Mouse (Mus musculus): ENCODE results near the gene Pla2g1b. TPM values are rescaled to one million over a fixed set of nuclear protein-coding genes. Genes with fewer than 3 reads are reported as not detected.

Pla2g1b gene
- polyA plus RNA-seq, 1 experiment, result not detected

- Histone ChIP-seq H3ac (ENCODE audit: control insufficient read depth, insufficient read length) (no peak overlapping the region), H3K79me2 (ENCODE audit: control insufficient read depth, insufficient read depth) (no peaks in the 10 kb centered on the region), H3K4me3 (peak overlapping the region; percentile 14), H3K4me2 (ENCODE audit: low read depth) (peak overlapping the region; percentile 55), H3K36me3 (ENCODE audit: control insufficient read depth, insufficient read depth) (no peaks in the 10 kb centered on the region), H3K27me3 (ENCODE audit: control insufficient read depth, insufficient read depth, insufficient read length) (peaks cover 46% of the 10 kb centered on the region)
- TF ChIP-seq SRF (IDR thresholded peaks at IDR 0.05; ENCODE audit: control insufficient read depth, insufficient read length, low read depth), result no peak
- TF ChIP-seq REST (IDR thresholded peaks at IDR 0.05; ENCODE audit: insufficient read depth, insufficient read length), result no peak
- TF ChIP-seq MYOD1 (IDR thresholded peaks at IDR 0.05; ENCODE audit: control insufficient read depth in 1 of 3, insufficient read length in 2 of 3, low read depth in 2 of 3), result no peak
- TF ChIP-seq MYOG (IDR thresholded peaks at IDR 0.05; ENCODE audit: control insufficient read depth in 1 of 3, insufficient read depth in 1 of 3, insufficient read length in 2 of 3, low read depth in 2 of 3), result no peak
- TF ChIP-seq TCF12 (IDR thresholded peaks at IDR 0.05; ENCODE audit: insufficient read depth, poor library complexity, severe bottlenecking), result no peak
Measured at GRCm38 (mm10) chr5:115431061-115431897, 34.8 kb upstream of the Pla2g1b start.

- no peaks in the 10 kb centered on the region for H3K79me2 ChIP-seq (ENCODE audit: control insufficient read depth, insufficient read depth)
- H3K4me3 ChIP-seq, result no peak overlapping the region
- TF ChIP-seq CEBPB (IDR thresholded peaks at IDR 0.05; ENCODE audit: insufficient read depth, poor library complexity, severe bottlenecking), result no peak
- no peak for TF ChIP-seq POLR2AphosphoS2 (IDR thresholded peaks at IDR 0.05; ENCODE audit: insufficient read length, low read depth)
- TF ChIP-seq POLR2A (IDR thresholded peaks at IDR 0.05; ENCODE audit: insufficient read length, low read depth), result no peak
- no peak for TF ChIP-seq E2F4 (IDR thresholded peaks at IDR 0.05; ENCODE audit: insufficient read depth)
- no peak for TF ChIP-seq SRF (IDR thresholded peaks at IDR 0.05; ENCODE audit: control insufficient read depth, insufficient read length, low read depth)
- TF ChIP-seq MYOG (IDR thresholded peaks at IDR 0.05; ENCODE audit: control insufficient read depth in 1 of 3, insufficient read depth in 1 of 3, insufficient read length in 2 of 3, low read depth in 2 of 3), result no peak
- TF ChIP-seq MYOD1 (IDR thresholded peaks at IDR 0.05; ENCODE audit: control insufficient read depth in 1 of 3, insufficient read length in 2 of 3, low read depth in 2 of 3), result no peak
- no peak for TF ChIP-seq TCF3 (IDR thresholded peaks at IDR 0.05; ENCODE audit: insufficient read length, low read depth)
- TF ChIP-seq TCF12 (IDR thresholded peaks at IDR 0.05; ENCODE audit: insufficient read depth, poor library complexity, severe bottlenecking), result no peak
- TF ChIP-seq USF1 (IDR thresholded peaks at IDR 0.05; ENCODE audit: low read depth), result no peak
- no peak for TF ChIP-seq MAX (IDR thresholded peaks at IDR 0.05; ENCODE audit: low read depth)
- TF ChIP-seq REST (IDR thresholded peaks at IDR 0.05; ENCODE audit: insufficient read depth, insufficient read length), result no peak
- H3ac ChIP-seq (ENCODE audit: control insufficient read depth, insufficient read length), result no peak overlapping the region
- H3K27me3 ChIP-seq (ENCODE audit: control insufficient read depth, insufficient read depth, insufficient read length), result peaks cover 41% of the 10 kb centered on the region
- no peaks in the 10 kb centered on the region for H3K36me3 ChIP-seq (ENCODE audit: control insufficient read depth, insufficient read depth)
- no peak overlapping the region for H3K4me2 ChIP-seq (ENCODE audit: low read depth)
Measured at GRCm38 (mm10) chr5:115431898-115432259, 34.2 kb upstream of the Pla2g1b start.

GRCm38 (mm10) chr5:115432395-115432794, 33.7 kb upstream of the Pla2g1b start:
- H3K36me3 ChIP-seq (ENCODE audit: control insufficient read depth, insufficient read depth), result no peaks in the 10 kb centered on the region
- H3K79me2 ChIP-seq (ENCODE audit: control insufficient read depth, insufficient read depth), result no peaks in the 10 kb centered on the region
- H3K4me3 ChIP-seq, result no peak overlapping the region
- no peak for TF ChIP-seq REST (IDR thresholded peaks at IDR 0.05; ENCODE audit: insufficient read depth, insufficient read length)
- no peak for TF ChIP-seq SRF (IDR thresholded peaks at IDR 0.05; ENCODE audit: control insufficient read depth, insufficient read length, low read depth)
- TF ChIP-seq CEBPB (IDR thresholded peaks at IDR 0.05; ENCODE audit: insufficient read depth, poor library complexity, severe bottlenecking), result no peak
- TF ChIP-seq POLR2AphosphoS2 (IDR thresholded peaks at IDR 0.05; ENCODE audit: insufficient read length, low read depth), result no peak
- TF ChIP-seq E2F4 (IDR thresholded peaks at IDR 0.05; ENCODE audit: insufficient read depth), result no peak
- TF ChIP-seq MYOD1 (IDR thresholded peaks at IDR 0.05; ENCODE audit: control insufficient read depth in 1 of 3, insufficient read length in 2 of 3, low read depth in 2 of 3), result no peak
- no peak for TF ChIP-seq TCF3 (IDR thresholded peaks at IDR 0.05; ENCODE audit: insufficient read length, low read depth)
- TF ChIP-seq TCF12 (IDR thresholded peaks at IDR 0.05; ENCODE audit: insufficient read depth, poor library complexity, severe bottlenecking), result no peak
- TF ChIP-seq MAX (IDR thresholded peaks at IDR 0.05; ENCODE audit: low read depth), result no peak
- no peak for TF ChIP-seq POLR2A (IDR thresholded peaks at IDR 0.05; ENCODE audit: insufficient read length, low read depth)
- TF ChIP-seq MYOG (IDR thresholded peaks at IDR 0.05; ENCODE audit: control insufficient read depth in 1 of 3, insufficient read depth in 1 of 3, insufficient read length in 2 of 3, low read depth in 2 of 3), result no peak
- TF ChIP-seq USF1 (IDR thresholded peaks at IDR 0.05; ENCODE audit: low read depth), result no peak
- H3K27me3 ChIP-seq (ENCODE audit: control insufficient read depth, insufficient read depth, insufficient read length), result peaks cover 35% of the 10 kb centered on the region
- no peak overlapping the region for H3ac ChIP-seq (ENCODE audit: control insufficient read depth, insufficient read length)
- no peak overlapping the region for H3K4me2 ChIP-seq (ENCODE audit: low read depth)

- Histone ChIP-seq H3ac (ENCODE audit: control insufficient read depth, insufficient read length) (no peak overlapping the region), H3K36me3 (ENCODE audit: control insufficient read depth, insufficient read depth) (no peaks in the 10 kb centered on the region), H3K4me2 (ENCODE audit: low read depth) (no peak overlapping the region), H3K79me2 (ENCODE audit: control insufficient read depth, insufficient read depth) (no peaks in the 10 kb centered on the region), H3K4me3 (no peak overlapping the region), H3K27me3 (ENCODE audit: control insufficient read depth, insufficient read depth, insufficient read length) (peaks cover 28% of the 10 kb centered on the region)
- TF ChIP-seq TCF3 (IDR thresholded peaks at IDR 0.05; ENCODE audit: insufficient read length, low read depth) (no peak), SRF (IDR thresholded peaks at IDR 0.05; ENCODE audit: control insufficient read depth, insufficient read length, low read depth) (no peak), MAX (IDR thresholded peaks at IDR 0.05; ENCODE audit: low read depth) (no peak), CEBPB (IDR thresholded peaks at IDR 0.05; ENCODE audit: insufficient read depth, poor library complexity, severe bottlenecking) (no peak), TCF12 (IDR thresholded peaks at IDR 0.05; ENCODE audit: insufficient read depth, poor library complexity, severe bottlenecking) (no peak), POLR2A (IDR thresholded peaks at IDR 0.05; ENCODE audit: insufficient read length, low read depth) (no peak), MYOD1 (IDR thresholded peaks at IDR 0.05; ENCODE audit: control insufficient read depth in 1 of 3, insufficient read length in 2 of 3, low read depth in 2 of 3) (no peak), POLR2AphosphoS2 (IDR thresholded peaks at IDR 0.05; ENCODE audit: insufficient read length, low read depth) (no peak), MYOG (IDR thresholded peaks at IDR 0.05; ENCODE audit: control insufficient read depth in 1 of 3, insufficient read depth in 1 of 3, insufficient read length in 2 of 3, low read depth in 2 of 3) (no peak), REST (IDR thresholded peaks at IDR 0.05; ENCODE audit: insufficient read depth, insufficient read length) (no peak), E2F4 (IDR thresholded peaks at IDR 0.05; ENCODE audit: insufficient read depth) (no peak), USF1 (IDR thresholded peaks at IDR 0.05; ENCODE audit: low read depth) (no peak)
Measured at GRCm38 (mm10) chr5:115433191-115433590, 32.9 kb upstream of the Pla2g1b start.
